Mouse (Mus musculus) heart, postnatal 0 days (tissue): ENCODE measurements around the gene Cabp1.

ENCODE experiments used
- CTCF ChIP-seq: IDR thresholded peaks from 2 replicates; pipeline ENCODE4 v1.5.1; 2016; ENCODE audit warnings: antibody characterized with exemption, control low read depth, low read depth
- EP300 ChIP-seq: IDR thresholded peaks from 2 replicates; pipeline ENCODE4 v1.6.1; 2016; ENCODE audit warnings: antibody characterized with exemption, low read depth

DNA sequence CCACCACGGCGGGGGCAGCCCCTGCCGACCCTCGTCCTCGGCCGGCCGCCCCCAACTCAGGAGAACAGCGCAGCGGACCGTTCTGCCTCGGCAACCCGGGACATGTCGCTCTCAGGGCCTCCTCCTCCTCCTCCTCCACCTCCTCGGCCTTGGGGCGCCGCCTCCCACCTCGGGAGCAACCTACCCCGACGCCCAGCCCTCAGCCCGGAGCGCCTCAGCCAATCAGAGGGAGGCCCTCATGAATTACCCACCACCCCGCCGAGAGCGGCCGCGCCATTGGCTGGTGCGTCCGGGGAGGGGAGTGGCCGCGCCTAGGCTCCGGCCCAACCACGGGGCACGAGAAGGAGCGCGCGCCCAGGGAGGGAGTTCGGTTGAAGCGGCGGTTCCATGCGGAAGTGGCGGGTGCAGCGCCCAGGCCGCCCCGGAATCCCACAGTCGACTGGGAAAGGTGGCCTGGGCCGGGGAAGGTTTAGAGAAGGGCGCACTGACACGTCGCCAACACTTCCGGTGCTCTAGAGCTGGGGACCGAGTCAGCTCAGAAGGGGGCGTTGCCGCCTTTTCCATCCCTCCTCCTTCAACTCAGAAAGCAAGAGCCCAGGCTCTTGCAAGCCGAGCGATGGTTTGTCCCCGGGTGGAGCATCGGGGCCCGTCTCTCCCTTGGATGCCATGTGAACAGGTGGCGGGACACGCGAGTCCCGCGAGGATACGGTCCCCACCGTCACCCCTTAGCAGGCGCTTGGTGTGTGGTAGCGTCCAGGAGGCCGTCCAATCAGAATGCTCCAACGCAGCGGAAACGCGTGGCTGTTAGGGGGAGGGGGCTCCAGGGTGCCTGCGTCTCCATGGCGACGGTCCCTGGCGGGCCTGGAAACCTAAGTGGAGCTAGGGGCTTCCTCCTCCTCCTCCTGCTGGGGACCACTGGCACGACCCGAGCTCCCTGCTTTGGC lies 35.9 kb downstream of the Cabp1 start, which contains the start of gene Mlec:
- TF ChIP-seq CTCF: no peak
- peak; percentile 90 for TF ChIP-seq EP300
